Mouse (Mus musculus) lung, postnatal 0 days (tissue): Measurements from ENCODE around the gene Proser2. TPM values are rescaled to one million over a fixed set of nuclear protein-coding genes. Genes with fewer than 3 reads are reported as not detected.

Experiments used
- ATAC-seq: fragments of 200-750 bp; cut with Nextera tagmentation; 2 replicates; pipeline ENCODE4 v1.8.0; 2017; ENCODE audit warnings: moderate library complexity
- DNase-seq: peaks from one replicate; pipeline ENCODE4 v3.0.0-alpha.2; 2016; ENCODE audit warnings: low spot score
- H3K27ac ChIP-seq: fragments of 300-500 bp; sonication (generic); 2 replicates; pipeline ENCODE4 v1.5.1; 2014; ENCODE audit warnings: antibody characterized with exemption, mild to moderate bottlenecking, low read length, mixed read lengths
- H3K27me3 ChIP-seq: fragments of 300-500 bp; sonication (generic); replicated peaks from 2 replicates; pipeline ENCODE4 v1.6.1; 2014; ENCODE audit warnings: low read length, mixed read lengths; ENCODE audit not compliant: insufficient read depth
- H3K36me3 ChIP-seq: fragments of 300-500 bp; sonication (generic); 2 replicates; pipeline ENCODE4 v1.6.1; 2014; ENCODE audit warnings: low read length, mixed read lengths; ENCODE audit not compliant: insufficient read depth
- H3K4me1 ChIP-seq: fragments of 300-500 bp; sonication (generic); 2 replicates; pipeline ENCODE4 v1.6.1; 2014; ENCODE audit warnings: antibody characterized with exemption, low read depth, low read length, mixed read lengths; ENCODE audit not compliant: insufficient read depth
- H3K4me2 ChIP-seq: fragments of 300-500 bp; sonication (generic); replicated peaks from 2 replicates; pipeline ENCODE4 v1.6.1; 2014; ENCODE audit warnings: low read depth, mild to moderate bottlenecking, low read length, moderate library complexity, mixed read lengths
- H3K4me3 ChIP-seq: fragments of 300-500 bp; sonication (generic); 2 replicates; pipeline ENCODE4 v1.5.1; 2014; ENCODE audit warnings: low read depth, low read length
- H3K9ac ChIP-seq: fragments of 300-500 bp; sonication (generic); replicated peaks from 2 replicates; pipeline ENCODE4 v1.6.1; 2014; ENCODE audit warnings: low read depth, mild to moderate bottlenecking
- H3K9me3 ChIP-seq: fragments of 300-500 bp; sonication (generic); 2 replicates; pipeline ENCODE4 v1.6.1; 2016; ENCODE audit warnings: low read length, mixed read lengths
- CTCF ChIP-seq: IDR thresholded peaks from 2 replicates; pipeline ENCODE4 v1.5.1; 2016; ENCODE audit warnings: antibody characterized with exemption, mild to moderate bottlenecking
- EP300 ChIP-seq: IDR thresholded peaks from 2 replicates; pipeline ENCODE4 v1.6.1; 2016; ENCODE audit warnings: antibody characterized with exemption, mild to moderate bottlenecking, control low read depth
- WGBS: fragments of 180-500 bp; shearing (Covaris S2); extraction: QIAGEN DNeasy Blood & Tissue Kit; methylation state at CpG from one replicate; pipeline ENCODE4 v1.1.7; 2014; 5-methylcytosine and 5-hydroxymethylcytosine counted together
- polyA plus RNA-seq: library from polyadenylated mRNA; unstranded; fragments of >200 nt; fragmentation: Nextera tagmentation; extraction: Ambion mirVana; gene quantifications from 2 replicates; pipeline ENCODE4 v1.2.1, GENCODE M21; 2015

Gene Proser2
- polyA plus RNA-seq, 1 experiment from 2014 or later, result 14.0 TPM

- no peaks in the 10 kb centered on the region for H3K27me3 ChIP-seq
- ATAC-seq (no peak), DNase-seq (no peak)
- H3K9me3 ChIP-seq, result no peaks in the 10 kb centered on the region
- TF ChIP-seq EP300, result no peak
- no peak for TF ChIP-seq CTCF
- 58% methylated on average over 7 of the region's 7 CpGs for WGBS
- peaks cover 6% of the 10 kb centered on the region; the same call in 1 of the 2 replicates for H3K4me1 ChIP-seq
- H3K27ac ChIP-seq, result no peak overlapping the region
- no peak overlapping the region for H3K9ac ChIP-seq
- H3K4me2 ChIP-seq, result no peak overlapping the region
- no peak overlapping the region for H3K4me3 ChIP-seq
- H3K36me3 ChIP-seq, result no peaks in the 10 kb centered on the region
Observed at GRCm38 (mm10) chr2:6157635-6158034, 27.6 kb upstream of the Proser2 start.

- Histone ChIP-seq H3K9me3 (no peaks in the 10 kb centered on the region), H3K9ac (no peak overlapping the region), H3K4me3 (no peak overlapping the region), H3K27ac (no peak overlapping the region), H3K27me3 (no peaks in the 10 kb centered on the region), H3K36me3 (no peaks in the 10 kb centered on the region), H3K4me1 (peaks cover 6% of the 10 kb centered on the region; the same call in 1 of the 2 replicates), H3K4me2 (no peak overlapping the region)
- ATAC-seq (no peak), DNase-seq (no peak)
- TF ChIP-seq CTCF (no peak), EP300 (no peak)
- WGBS, result 91% methylated on average over 4 of the region's 4 CpGs
Observed at GRCm38 (mm10) chr2:6157208-6157607, 27.2 kb upstream of the Proser2 start.

- WGBS, result 62% methylated on average over 5 of the region's 5 CpGs
- H3K27ac ChIP-seq, result no peak overlapping the region
- DNase-seq, result peak; percentile 71
- H3K4me1 ChIP-seq, result no peaks in the 10 kb centered on the region
- no peak overlapping the region for H3K4me2 ChIP-seq
- H3K36me3 ChIP-seq, result no peaks in the 10 kb centered on the region
- no peak overlapping the region for H3K9ac ChIP-seq
- no peaks in the 10 kb centered on the region for H3K9me3 ChIP-seq
- no peak overlapping the region for H3K4me3 ChIP-seq
- TF ChIP-seq CTCF, result no peak
- 0 out of 2 replicates have a peak, but pooled peaks have one; percentile 36 for TF ChIP-seq EP300
- no peaks in the 10 kb centered on the region for H3K27me3 ChIP-seq
- ATAC-seq, result peak; percentile 89
Observed at GRCm38 (mm10) chr2:6149801-6150200, 19.8 kb upstream of the Proser2 start.

- 66% methylated on average over 7 of the region's 7 CpGs for WGBS
- Histone ChIP-seq H3K27ac (no peak overlapping the region), H3K4me3 (no peak overlapping the region), H3K9ac (no peak overlapping the region), H3K36me3 (no peaks in the 10 kb centered on the region), H3K9me3 (no peaks in the 10 kb centered on the region), H3K4me1 (no peaks in the 10 kb centered on the region), H3K4me2 (no peak overlapping the region), H3K27me3 (no peaks in the 10 kb centered on the region)
- DNase-seq, result no peak
- no peak for ATAC-seq
- TF ChIP-seq EP300 (no peak), CTCF (no peak)
Observed at GRCm38 (mm10) chr2:6146901-6147300, 16.9 kb upstream of the Proser2 start.

- TF ChIP-seq CTCF (no peak), EP300 (no peak)
- Histone ChIP-seq H3K27me3 (no peaks in the 10 kb centered on the region), H3K4me3 (no peak overlapping the region), H3K9me3 (no peaks in the 10 kb centered on the region), H3K4me2 (no peak overlapping the region), H3K27ac (no peak overlapping the region), H3K36me3 (no peaks in the 10 kb centered on the region), H3K9ac (no peak overlapping the region), H3K4me1 (no peaks in the 10 kb centered on the region)
- ATAC-seq, result no peak
- 73% methylated on average over 4 of the region's 4 CpGs for WGBS
- no peak for DNase-seq
Observed at GRCm38 (mm10) chr2:6146257-6146656, 16.2 kb upstream of the Proser2 start.

- TF ChIP-seq CTCF (no peak), EP300 (no peak)
- H3K9me3 ChIP-seq, result no peaks in the 10 kb centered on the region
- H3K9ac ChIP-seq, result no peak overlapping the region
- 72% methylated on average over 10 of the region's 10 CpGs for WGBS
- no peaks in the 10 kb centered on the region for H3K36me3 ChIP-seq
- ATAC-seq, result no peak
- no peak overlapping the region for H3K4me2 ChIP-seq
- DNase-seq, result no peak
- H3K27me3 ChIP-seq, result no peaks in the 10 kb centered on the region
- H3K27ac ChIP-seq, result no peak overlapping the region
- no peak overlapping the region for H3K4me3 ChIP-seq
- no peaks in the 10 kb centered on the region for H3K4me1 ChIP-seq
Observed at GRCm38 (mm10) chr2:6145611-6146010, 15.6 kb upstream of the Proser2 start.
